Comparison of ENCODE assay signal across 9 mouse cellular contexts in genomic region chr4:43052627-43053026, GRCm38 (mm10). TPM values are rescaled to one million over a fixed set of nuclear protein-coding genes. Genes with fewer than 3 reads are reported as not detected.
A peak's percentile ranks its signal among the peaks of the same experiment; 100 is the strongest.
DNase-seq lines count a peak whose midpoint lies in the region; ATAC-seq lines count a peak whose summit lies in the region.
"Had no signal": no experiment of that assay in that cellular context is flagged by ENCODE, and none has a peak within 500 bp of the region (broad histone marks: within the 10 kb centered on the region; RNA-seq: fewer than 3 reads in every experiment).

No protein-coding gene starts in this region.

- no peaks in the 10 kb centered on the region for H3K4me1 ChIP-seq in hindbrain, embryonic 14.5 days (replicated peaks; ENCODE audit: control insufficient read depth, insufficient read depth, low read length)
- H3K4me1 ChIP-seq in hindbrain, embryonic 12.5 days = peaks cover 3% of the 10 kb centered on the region
- H3K4me1 ChIP-seq: limb, embryonic 15.5 days had no signal

- H3K4me2 ChIP-seq in hindbrain, embryonic 14.5 days (replicated peaks) = no peak overlapping the region
- H3K4me2 ChIP-seq in hindbrain, embryonic 12.5 days (replicated peaks) = no peak overlapping the region
- H3K4me2 ChIP-seq: limb, embryonic 15.5 days had no signal

- H3K9me3 ChIP-seq in hindbrain, embryonic 14.5 days (ENCODE audit: control insufficient read depth, low read length) = no peaks in the 10 kb centered on the region
- no peaks in the 10 kb centered on the region for H3K9me3 ChIP-seq in hindbrain, embryonic 12.5 days (replicated peaks)
- H3K9me3 ChIP-seq: limb, embryonic 15.5 days had no signal

- peak; percentile 81 for DNase-seq in hindbrain, embryonic 14.5 days (ENCODE audit: low spot score)
- DNase-seq in ES-CJ7 (ENCODE audit: low read depth, low spot score) = peak; percentile 74
- peak; percentile 87 for DNase-seq in cerebellum, adult 9-10 months
- DNase-seq in induced T-regulatory cell, adult 2 months (ENCODE audit: low read depth) = peak; percentile 87
- no peak for DNase-seq in layer of hippocampus, postnatal 36 days
- no peak for DNase-seq in adrenal gland, adult 2 months

- H3K36me3 ChIP-seq in hindbrain, embryonic 14.5 days (replicated peaks; ENCODE audit: control insufficient read depth, insufficient read depth) = no peaks in the 10 kb centered on the region
- H3K36me3 ChIP-seq in hindbrain, embryonic 12.5 days = no peaks in the 10 kb centered on the region
- H3K36me3 ChIP-seq: limb, embryonic 15.5 days had no signal

- no peak overlapping the region for H3K9ac ChIP-seq in hindbrain, embryonic 14.5 days
- H3K9ac ChIP-seq in hindbrain, embryonic 12.5 days = no peak overlapping the region
- H3K9ac ChIP-seq: limb, embryonic 15.5 days had no signal

- ATAC-seq in hindbrain, embryonic 14.5 days (ENCODE audit: low FRiP score) = no peak
- no peak for ATAC-seq in hindbrain, embryonic 12.5 days (ENCODE audit: low FRiP score)
- ATAC-seq in megakaryocyte, adult 5-6 weeks (ENCODE audit: poor library complexity, severe bottlenecking) = peak; percentile 88

- H3K27me3 ChIP-seq in hindbrain, embryonic 14.5 days (ENCODE audit: control insufficient read depth, insufficient read depth, low read length) = no peaks in the 10 kb centered on the region
- no peaks in the 10 kb centered on the region for H3K27me3 ChIP-seq in hindbrain, embryonic 12.5 days

- no peak overlapping the region for H3K4me3 ChIP-seq in hindbrain, embryonic 14.5 days (replicated peaks; ENCODE audit: low read length)
- H3K4me3 ChIP-seq in hindbrain, embryonic 12.5 days = no peak overlapping the region
- H3K4me3 ChIP-seq: limb, embryonic 15.5 days had no signal

- WGBS in hindbrain, embryonic 14.5 days = 14% methylated on average over 4 of the region's 4 CpGs
- 11% methylated on average over 4 of the region's 4 CpGs for WGBS in hindbrain, embryonic 12.5 days

- H3K27ac ChIP-seq in hindbrain, embryonic 14.5 days = no peak overlapping the region
- no peak overlapping the region for H3K27ac ChIP-seq in hindbrain, embryonic 12.5 days
- H3K27ac ChIP-seq: limb, embryonic 15.5 days had no signal

RNA-seq across cellular contexts. Expression of gene Unc13b, which starts 6.1 kb away (rescaled TPM):
- 18.9 and 19.5 TPM in 2 replicates for polyA plus RNA-seq in hindbrain, embryonic 14.5 days (2014; fragmentation: Nextera tagmentation; extraction: Ambion mirVana)
- polyA plus RNA-seq in hindbrain, embryonic 12.5 days (2016; fragmentation: Nextera tagmentation; extraction: Ambion mirVana) = 27.8 and 29.4 TPM in 2 replicates
- total RNA-seq in megakaryocyte, adult 5-6 weeks (2015) = 0.16 TPM in 2 replicates
- total RNA-seq in megakaryocyte, adult 5-6 weeks (2017) = 0.24 and 0.48 TPM in 2 replicates
- 10 to 100 TPM; 39.1 to 42.1 TPM for total RNA-seq in layer of hippocampus, postnatal 36 days (2021)
- total RNA-seq in adrenal gland, adult 2 months (2021) = 10 to 100 TPM; 10.6 to 11.1 TPM
- 6.0 and 8.6 TPM in 2 replicates for polyA plus RNA-seq in adrenal gland, adult 2 months (2012; rRNA removed)

RNA-seq across cellular contexts. Expression of gene Fam214b, which starts 6.6 kb away (rescaled TPM):
- polyA plus RNA-seq in hindbrain, embryonic 14.5 days (2014; fragmentation: Nextera tagmentation; extraction: Ambion mirVana) = 22.6 and 22.9 TPM in 2 replicates
- polyA plus RNA-seq in hindbrain, embryonic 12.5 days (2016; fragmentation: Nextera tagmentation; extraction: Ambion mirVana) = 36.2 and 36.6 TPM in 2 replicates
- 14.2 and 15.4 TPM in 2 replicates for total RNA-seq in megakaryocyte, adult 5-6 weeks (2015)
- 31.7 and 33.6 TPM in 2 replicates for total RNA-seq in megakaryocyte, adult 5-6 weeks (2017)
- total RNA-seq in layer of hippocampus, postnatal 36 days (2021) = 10 to 100 TPM; 39.2 to 39.8 TPM
- total RNA-seq in adrenal gland, adult 2 months (2021) = 10 to 100 TPM; 51.5 TPM
- polyA plus RNA-seq in adrenal gland, adult 2 months (2012; rRNA removed) = 42.1 and 43.5 TPM in 2 replicates

RNA-seq across cellular contexts. Expression of gene Stoml2, which starts 21.1 kb away (rescaled TPM):
- 215 and 231 TPM in 2 replicates for polyA plus RNA-seq in hindbrain, embryonic 14.5 days (2014; fragmentation: Nextera tagmentation; extraction: Ambion mirVana)
- 243 and 249 TPM in 2 replicates for polyA plus RNA-seq in hindbrain, embryonic 12.5 days (2016; fragmentation: Nextera tagmentation; extraction: Ambion mirVana)
- total RNA-seq in megakaryocyte, adult 5-6 weeks (2015) = 70.8 and 77.7 TPM in 2 replicates
- total RNA-seq in megakaryocyte, adult 5-6 weeks (2017) = 62.3 and 79.3 TPM in 2 replicates
- 100 to 1,000 TPM in 1 of 2 experiments, 10 to 100 TPM in 1; 93.4 to 102 TPM for total RNA-seq in layer of hippocampus, postnatal 36 days (2021)
- total RNA-seq in adrenal gland, adult 2 months (2021) = 100 to 1,000 TPM; 227 to 252 TPM
- 192 and 291 TPM in 2 replicates for polyA plus RNA-seq in adrenal gland, adult 2 months (2012; rRNA removed)

RNA-seq across cellular contexts. Expression of gene Pigo, which starts 27.0 kb away (rescaled TPM):
- 24.2 and 27.1 TPM in 2 replicates for polyA plus RNA-seq in hindbrain, embryonic 14.5 days (2014; fragmentation: Nextera tagmentation; extraction: Ambion mirVana)
- polyA plus RNA-seq in hindbrain, embryonic 12.5 days (2016; fragmentation: Nextera tagmentation; extraction: Ambion mirVana) = 25.2 and 28.9 TPM in 2 replicates
- 7.9 and 9.7 TPM in 2 replicates for total RNA-seq in megakaryocyte, adult 5-6 weeks (2015)
- 5.6 and 11.1 TPM in 2 replicates for total RNA-seq in megakaryocyte, adult 5-6 weeks (2017)
- total RNA-seq in layer of hippocampus, postnatal 36 days (2021) = 10 to 100 TPM; 24.9 to 27.0 TPM
- 10 to 100 TPM; 16.5 to 20.2 TPM for total RNA-seq in adrenal gland, adult 2 months (2021)
- polyA plus RNA-seq in adrenal gland, adult 2 months (2012; rRNA removed) = 21.3 and 25.4 TPM in 2 replicates

RNA-seq across cellular contexts. Expression of gene Fancg, which starts 42.3 kb away (rescaled TPM):
- polyA plus RNA-seq in hindbrain, embryonic 14.5 days (2014; fragmentation: Nextera tagmentation; extraction: Ambion mirVana) = 15.6 and 20.1 TPM in 2 replicates
- polyA plus RNA-seq in hindbrain, embryonic 12.5 days (2016; fragmentation: Nextera tagmentation; extraction: Ambion mirVana) = 20.5 and 21.6 TPM in 2 replicates
- 11.3 and 12.5 TPM in 2 replicates for total RNA-seq in megakaryocyte, adult 5-6 weeks (2015)
- 13.0 and 14.3 TPM in 2 replicates for total RNA-seq in megakaryocyte, adult 5-6 weeks (2017)
- total RNA-seq in layer of hippocampus, postnatal 36 days (2021) = 1 to 10 TPM; 8.3 to 8.9 TPM
- total RNA-seq in adrenal gland, adult 2 months (2021) = 1 to 10 TPM; 7.7 to 8.9 TPM
- 10.8 and 13.5 TPM in 2 replicates for polyA plus RNA-seq in adrenal gland, adult 2 months (2012; rRNA removed)

Comparison
In these comparisons a context has a peak if more than half of its experiments do, and no peak if none do; other contexts are left out.
1. DNase-seq: peak in hindbrain, embryonic 14.5 days (single experiment), ES-CJ7 (single experiment), cerebellum, adult 9-10 months (single experiment) and induced T-regulatory cell, adult 2 months (single experiment); none in layer of hippocampus, postnatal 36 days (0 of 2) and adrenal gland, adult 2 months (single experiment).
2. RNA of gene Unc13b, which starts 6.1 kb away (total RNA-seq): 39.1 to 42.1 TPM in layer of hippocampus, postnatal 36 days and 10.6 to 11.1 TPM in adrenal gland, adult 2 months; 0.16 to 0.48 TPM in megakaryocyte, adult 5-6 weeks; every median in the first group is over 4 times any median in the second.